Mouse (Mus musculus): Measurements from ENCODE around the gene Ppp1r16b.
A peak's percentile ranks its signal among the peaks of the same experiment; 100 is the strongest.

GRCm38 (mm10) chr2:158726252-158726651, 61.1 kb downstream of the Ppp1r16b start:
- no peak for TF ChIP-seq USF2 (IDR thresholded peaks at IDR 0.05; ENCODE audit: borderline replicate concordance in 1 of 2, insufficient read depth in 1 of 2, low read depth in 1 of 2, low read length in 2 of 2)
- no peak for TF ChIP-seq EP300 (IDR thresholded peaks at IDR 0.05; ENCODE audit: low read depth in 1 of 2, low read length in 2 of 2)
- TF ChIP-seq POLR2A (IDR thresholded peaks at IDR 0.05; ENCODE audit: control insufficient read depth in 1 of 2, insufficient read depth in 1 of 2, low read depth in 1 of 2, low read length in 2 of 2, poor library complexity in 1 of 2): no peak
- TF ChIP-seq ZNF384 (IDR thresholded peaks at IDR 0.05; ENCODE audit: low read depth, low read length): no peak
- peak in 2 of 3 experiments; percentile 14 to 21; a peak in 2 of 6 replicates for TF ChIP-seq CTCF (IDR thresholded peaks at IDR 0.05 in 2 of 3, conservative IDR thresholded peaks at IDR 0.05 in 1 of 3; ENCODE audit: control insufficient read depth in 1 of 3, insufficient read depth in 1 of 3, low read depth in 2 of 3, low read length in 3 of 3, poor library complexity in 1 of 3, severe bottlenecking in 1 of 3)
- no peak for TF ChIP-seq RCOR1 (IDR thresholded peaks at IDR 0.05; ENCODE audit: low read depth, low read length)
- TF ChIP-seq E2F4 (IDR thresholded peaks at IDR 0.05; ENCODE audit: borderline replicate concordance, low read depth, low read length): no peak
